Mouse (Mus musculus) stomach, embryonic 15.5 days (tissue): ENCODE data around the gene Nppc. TPM values are rescaled to one million over a fixed set of nuclear protein-coding genes. Genes with fewer than 3 reads are reported as not detected.

Source experiments
- ATAC-seq: fragments of 200-750 bp; cut with Nextera tagmentation; 2 replicates; pipeline ENCODE4 v1.8.0; 2017; ENCODE audit warnings: low read depth, moderate number of reproducible peaks, moderate TSS enrichment; ENCODE audit not compliant: insufficient read depth, low FRiP score
- H3K27ac ChIP-seq: fragments of 300-500 bp; sonication (generic); 2 replicates; pipeline ENCODE4 v1.5.1; 2015; ENCODE audit warnings: mild to moderate bottlenecking, inconsistent platforms
- H3K27me3 ChIP-seq: fragments of 300-500 bp; sonication (generic); replicated peaks from 2 replicates; pipeline ENCODE4 v1.6.1; 2015; ENCODE audit warnings: inconsistent platforms
- H3K36me3 ChIP-seq: fragments of 300-500 bp; sonication (generic); 2 replicates; pipeline ENCODE4 v1.6.1; 2015; ENCODE audit warnings: inconsistent platforms
- H3K4me1 ChIP-seq: fragments of 300-500 bp; sonication (generic); 2 replicates; pipeline ENCODE4 v1.6.1; 2015; ENCODE audit warnings: inconsistent platforms
- H3K4me2 ChIP-seq: fragments of 300-500 bp; sonication (generic); 2 replicates; pipeline ENCODE4 v1.6.1; 2015; ENCODE audit warnings: mild to moderate bottlenecking, inconsistent platforms
- H3K4me3 ChIP-seq: fragments of 300-500 bp; sonication (generic); replicated peaks from 2 replicates; pipeline ENCODE4 v1.5.1; 2015; ENCODE audit warnings: inconsistent platforms
- H3K9ac ChIP-seq: fragments of 300-500 bp; sonication (generic); 2 replicates; pipeline ENCODE4 v1.6.1; 2015; ENCODE audit warnings: inconsistent platforms
- H3K9me3 ChIP-seq: fragments of 300-500 bp; sonication (generic); 2 replicates; pipeline ENCODE4 v1.6.1; 2016; ENCODE audit warnings: inconsistent platforms
- WGBS: fragments of 180-500 bp; shearing (Covaris S2); methylation state at CpG from one replicate; pipeline ENCODE4 v1.1.7; 2015; 5-methylcytosine and 5-hydroxymethylcytosine counted together
- microRNA-seq: library from miRNA; unstranded; fragments of <30 nt; microRNA quantifications from one replicate; pipeline ENCODE4, GENCODE M21; 2016
- polyA plus RNA-seq: library from polyadenylated mRNA; unstranded; fragments of >200 nt; fragmentation: Nextera tagmentation; extraction: Ambion mirVana; gene quantifications from 2 replicates; pipeline ENCODE4 v1.2.1, GENCODE M21; 2015

The Nppc gene
- polyA plus RNA-seq, 1 experiment from 2014 or later, result 2.5 TPM

DNA sequence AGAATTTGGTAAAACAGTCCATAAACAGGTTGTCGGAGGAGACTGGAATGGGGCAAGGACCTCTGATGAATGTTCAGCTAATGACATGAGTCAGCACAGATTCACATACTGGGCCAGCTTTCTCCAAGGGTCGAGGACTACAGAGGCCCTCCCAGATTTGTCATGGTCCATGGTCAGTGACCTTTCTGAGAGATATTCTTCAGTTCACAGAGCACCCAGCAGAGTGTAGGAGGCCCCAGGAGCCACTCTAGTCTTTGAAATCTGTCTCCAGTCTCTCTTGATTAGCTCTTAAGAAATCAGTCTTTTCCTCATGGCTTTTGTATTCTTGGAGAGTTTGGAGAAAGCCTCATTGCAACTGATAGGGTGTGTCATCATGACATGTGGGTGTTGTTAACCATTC is 48.1 kb downstream of the Nppc start:
- WGBS, result 71% methylated on average over 2 of the region's 2 CpGs
- ATAC-seq, result no peak
- Histone ChIP-seq H3K4me3 (no peak overlapping the region), H3K36me3 (no peaks in the 10 kb centered on the region), H3K4me2 (no peak overlapping the region), H3K9ac (no peak overlapping the region), H3K9me3 (no peaks in the 10 kb centered on the region), H3K4me1 (0 out of 2 replicates have a peak, but pooled peaks cover 6% of the 10 kb centered on the region), H3K27ac (no peak overlapping the region), H3K27me3 (no peaks in the 10 kb centered on the region)

DNA sequence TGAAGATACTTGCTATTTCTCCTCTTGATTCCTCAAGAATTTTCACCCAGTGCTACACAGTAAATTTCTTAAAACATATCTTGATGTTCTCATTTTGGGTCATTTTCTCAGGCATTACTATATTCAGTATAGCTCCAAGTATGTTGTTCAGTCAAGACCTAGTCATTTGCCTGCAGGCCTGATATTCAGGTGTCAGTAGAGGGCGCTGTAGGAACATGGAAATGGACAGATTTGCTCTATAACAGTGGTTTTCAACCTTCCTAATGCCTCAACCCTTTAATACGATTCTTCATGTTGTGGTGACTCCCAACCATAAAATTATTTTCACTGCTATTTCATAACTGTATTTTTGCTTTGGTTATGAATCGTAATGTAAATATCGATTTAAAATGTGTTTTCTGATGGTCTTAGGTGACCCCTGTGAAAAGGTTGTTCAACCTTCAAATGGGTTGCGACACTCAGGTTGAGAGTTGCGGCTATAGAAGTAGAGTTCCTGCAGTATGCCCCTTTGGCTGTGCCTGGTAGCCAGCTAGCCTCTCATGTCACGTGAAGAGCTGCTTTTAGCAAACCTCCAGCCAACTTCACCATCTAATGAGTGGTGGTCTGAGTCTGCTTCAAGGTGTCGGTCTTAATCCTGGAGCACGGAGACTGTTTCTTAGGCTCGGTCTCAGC is 51.8 kb downstream of the Nppc start:
- no peaks in the 10 kb centered on the region for H3K27me3 ChIP-seq
- H3K36me3 ChIP-seq, result no peaks in the 10 kb centered on the region
- no peak overlapping the region for H3K4me3 ChIP-seq
- ATAC-seq, result no peak
- H3K27ac ChIP-seq, result no peak overlapping the region
- H3K9ac ChIP-seq, result no peak overlapping the region
- H3K9me3 ChIP-seq, result no peaks in the 10 kb centered on the region
- WGBS, result 60% methylated on average over 10 of the region's 10 CpGs
- no peak overlapping the region for H3K4me2 ChIP-seq
- 0 out of 2 replicates have a peak, but pooled peaks cover 6% of the 10 kb centered on the region for H3K4me1 ChIP-seq

Small RNA genes lying within 50 kb of the gene (microRNA-seq; reads per million reads assigned to microRNA genes)
- not detected for gene Gm22955

Other genes starting within 250 kb of the Nppc start
- not detected in 2 replicates for gene Nmur1, start 244.3 kb downstream of the Nppc start, polyA plus RNA-seq
- not detected in 2 replicates for gene Tex44, start 244.2 kb downstream of the Nppc start, polyA plus RNA-seq
- gene Ptma, start 143.8 kb downstream of the Nppc start, polyA plus RNA-seq, result 2,449 and 2,521 TPM in 2 replicates
- gene Pde6d, start 87.9 kb downstream of the Nppc start, polyA plus RNA-seq, result 53.7 and 59.4 TPM in 2 replicates
- gene Cops7b, start 87.7 kb downstream of the Nppc start, polyA plus RNA-seq, result 31.7 and 33.8 TPM in 2 replicates
- gene Dis3l2, start 33.2 kb upstream of the Nppc start, polyA plus RNA-seq, result 18.9 and 22.7 TPM in 2 replicates